Comparison of ENCODE assay signal across 12 mouse cellular contexts in the genomic region with DNA sequence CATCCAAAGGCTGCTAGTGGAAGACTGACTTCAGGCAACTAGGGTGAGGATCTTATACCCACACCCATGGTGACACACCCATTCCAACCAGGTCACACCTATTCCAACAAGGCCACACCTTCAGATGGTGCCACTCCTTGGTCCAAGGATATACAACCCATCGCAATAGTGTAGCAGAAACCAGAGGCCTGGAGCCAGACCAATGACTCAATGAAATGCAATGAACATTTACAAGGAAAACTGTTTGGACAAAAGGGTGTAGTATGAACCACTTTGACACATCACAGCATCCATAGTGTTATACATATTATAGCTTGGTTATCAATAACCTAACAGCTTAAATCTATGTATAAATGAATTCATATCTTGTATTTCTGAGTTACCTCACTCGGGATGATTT.
"Had no signal": no experiment of that assay in that cellular context is flagged by ENCODE, and none has a peak within 500 bp of the region (broad histone marks: within the 10 kb centered on the region; RNA-seq: fewer than 3 reads in every experiment).

No protein-coding gene starts in this region.

- H3K4me3 ChIP-seq: left cerebral cortex, adult 2 months; liver, embryonic 13.5 days; megakaryocyte, embryonic 14.5 days; midbrain, embryonic 10.5 days; midbrain, embryonic 13.5 days; myocyte had no signal

- DNase-seq: liver, embryonic 13.5 days; thymus, adult 2 months; thymus, postnatal 14 days; thymus, postnatal 4 days had no signal

- H3K9me3 ChIP-seq: liver, embryonic 13.5 days; megakaryocyte, embryonic 14.5 days; midbrain, embryonic 10.5 days; midbrain, embryonic 13.5 days had no signal

- H3K27me3 ChIP-seq: liver, embryonic 13.5 days; megakaryocyte, embryonic 14.5 days; midbrain, embryonic 13.5 days had no signal

- H3K9ac ChIP-seq: lung, embryonic 14.5 days; midbrain, embryonic 13.5 days had no signal

- H3K27ac ChIP-seq: kidney, postnatal 0 days; left cerebral cortex, adult 2 months; liver, embryonic 13.5 days; macrophage; midbrain, embryonic 10.5 days; midbrain, embryonic 13.5 days had no signal

- H3K4me2 ChIP-seq: lung, embryonic 14.5 days; midbrain, embryonic 13.5 days had no signal

- H3K36me3 ChIP-seq: liver, embryonic 13.5 days; midbrain, embryonic 10.5 days; midbrain, embryonic 13.5 days had no signal

- H3K4me1 ChIP-seq: megakaryocyte, embryonic 14.5 days; midbrain, embryonic 10.5 days had no signal
